Mouse (Mus musculus) cerebellum, postnatal 36 days (tissue): Measurements from ENCODE around the gene Tespa1.
"Not testable (repeated sequence)": the region's sequence is repeated elsewhere in the genome, so short reads cannot be mapped to it uniquely, and the experiment has no call there.

Experiments
- DNase-seq, 2 experiments: peaks; one replicate each; pipeline ENCODE4 v3.0.0; 2021 to 2022; ENCODE audit warnings: mixed read lengths in 2 of 2

Tespa1 gene

GRCm38 (mm10) chr10:130322637-130323036 lies at the start of gene Tespa1:
TSS of gene Tespa1 (plus strand) at chr10:130322870.
- DNase-seq = no peak

GRCm38 (mm10) chr10:130275759-130276158 lies 46.9 kb upstream of the Tespa1 start:
- DNase-seq = no peak

- no peak for DNase-seq
Measured at GRCm38 (mm10) chr10:130276496-130276895, 46.2 kb upstream of the Tespa1 start.

GRCm38 (mm10) chr10:130280066-130280465 lies 42.6 kb upstream of the Tespa1 start, which contains the start of gene Neurod4:
TSS of gene Neurod4 (minus strand) at chr10:130280240.
- peak in 1 of 2 experiments; percentile 14 for DNase-seq

- no peak for DNase-seq
Measured at GRCm38 (mm10) chr10:130281982-130282449, 40.7 kb upstream of the Tespa1 start.

- no peak for DNase-seq
Measured at GRCm38 (mm10) chr10:130287201-130287600, 35.5 kb upstream of the Tespa1 start.

GRCm38 (mm10) chr10:130288007-130288406 lies 34.7 kb upstream of the Tespa1 start:
- DNase-seq = no peak

- DNase-seq = no peak
Measured at GRCm38 (mm10) chr10:130293741-130294408, 28.8 kb upstream of the Tespa1 start.

GRCm38 (mm10) chr10:130298748-130299147 lies 23.9 kb upstream of the Tespa1 start:
- DNase-seq = peak; percentile 11 to 42

- not testable (repeated sequence) for DNase-seq
Measured at GRCm38 (mm10) chr10:130304138-130304537, 18.5 kb upstream of the Tespa1 start.

- no peak for DNase-seq
Measured at GRCm38 (mm10) chr10:130311534-130312227, 11.0 kb upstream of the Tespa1 start.

GRCm38 (mm10) chr10:130313531-130313930 lies 9.1 kb upstream of the Tespa1 start:
- DNase-seq = no peak

- DNase-seq = no peak
Measured at GRCm38 (mm10) chr10:130314110-130314829, 8.4 kb upstream of the Tespa1 start.

- no peak for DNase-seq
Measured at GRCm38 (mm10) chr10:130315846-130316245, 6.8 kb upstream of the Tespa1 start.

- no peak for DNase-seq
Measured at GRCm38 (mm10) chr10:130318720-130319119, 4.0 kb upstream of the Tespa1 start.

GRCm38 (mm10) chr10:130320715-130321114 lies 2.0 kb upstream of the Tespa1 start:
- DNase-seq = no peak

- DNase-seq = no peak
Measured at GRCm38 (mm10) chr10:130322062-130322461, 608 bp upstream of the Tespa1 start.

GRCm38 (mm10) chr10:130324243-130324642 lies 1.6 kb downstream of the Tespa1 start:
- DNase-seq = no peak

- DNase-seq = no peak
Measured at GRCm38 (mm10) chr10:130330711-130331110, 8.0 kb downstream of the Tespa1 start.

GRCm38 (mm10) chr10:130336385-130336784 lies 13.7 kb downstream of the Tespa1 start:
- no peak for DNase-seq

- no peak for DNase-seq
Measured at GRCm38 (mm10) chr10:130337581-130337980, 14.9 kb downstream of the Tespa1 start.

GRCm38 (mm10) chr10:130340050-130340449 lies 17.4 kb downstream of the Tespa1 start:
- not testable (repeated sequence) for DNase-seq

GRCm38 (mm10) chr10:130344056-130344455 lies 21.4 kb downstream of the Tespa1 start:
- no peak for DNase-seq
